Mouse (Mus musculus): ENCODE data around the gene 4632433K11Rik. TPM values are rescaled to one million over a fixed set of nuclear protein-coding genes. Genes with fewer than 3 reads are reported as not detected.

Gene 4632433K11Rik
- total and polyA plus RNA-seq, 3 experiments: not detected

DNA sequence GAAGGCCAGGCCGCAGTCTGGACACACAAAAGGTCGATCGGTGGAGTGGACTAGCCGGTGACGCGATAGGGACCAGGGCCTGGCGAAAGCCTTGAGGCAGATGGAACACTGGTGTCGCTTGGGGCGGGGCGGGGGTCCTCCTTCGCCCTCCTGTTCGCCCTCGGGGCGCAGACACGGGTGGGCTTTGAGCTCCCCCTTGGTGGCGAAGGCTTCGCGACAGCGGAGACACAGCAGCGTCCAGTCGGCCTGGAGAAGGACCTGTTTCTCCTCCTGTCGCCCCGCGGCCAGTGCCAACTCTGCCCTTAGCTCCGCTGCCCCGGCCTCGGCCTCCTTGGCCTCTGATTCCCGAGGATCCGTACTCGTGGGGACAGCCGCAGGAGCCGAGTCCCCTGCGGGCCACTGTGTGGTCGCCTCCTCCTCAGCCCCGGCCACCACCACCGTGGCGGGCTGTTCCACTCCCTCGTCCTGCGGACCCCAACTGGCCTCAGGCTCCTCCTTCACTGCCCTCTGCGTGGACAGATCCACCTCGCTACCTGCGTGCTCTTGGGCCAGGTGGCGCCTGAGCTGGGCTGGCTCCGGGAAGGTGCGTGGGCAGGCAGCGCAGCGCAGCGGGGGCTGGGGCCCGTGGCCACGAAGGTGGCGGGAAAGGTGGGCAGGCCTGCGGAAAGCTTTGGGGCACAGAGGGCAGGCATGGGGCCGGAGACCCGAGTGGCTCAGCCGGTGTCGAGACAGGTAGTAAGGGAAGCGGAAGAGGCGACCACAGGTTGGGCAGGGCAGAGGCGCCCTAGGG lies 39.7 kb upstream of the 4632433K11Rik start:
- Histone ChIP-seq H3K27ac (ENCODE audit: control insufficient read depth, low read depth, low read length) (no peak overlapping the region), H3K4me3 (ENCODE audit: control insufficient read depth in 1 of 2, insufficient read depth in 1 of 2, low read depth in 2 of 2, low read length in 2 of 2) (no peak overlapping the region), H3K9ac (ENCODE audit: control insufficient read depth, low read depth, low read length, poor library complexity, severe bottlenecking) (no peak overlapping the region), H3K4me1 (ENCODE audit: control insufficient read depth in 1 of 2, insufficient read depth in 2 of 2, low read length in 2 of 2) (no peaks in the 10 kb centered on the region; a peak in 1 of 4 replicates), H3K79me2 (ENCODE audit: control insufficient read depth, insufficient read depth, low read length, poor library complexity) (no peaks in the 10 kb centered on the region), H3K27me3 (ENCODE audit: control insufficient read depth in 1 of 2, insufficient read depth in 2 of 2, low read length in 2 of 2) (no peaks in the 10 kb centered on the region; a peak in 1 of 4 replicates), H3K9me3 (replicated peaks; ENCODE audit: insufficient read depth, low read length) (no peaks in the 10 kb centered on the region), H3K36me3 (ENCODE audit: control insufficient read depth in 1 of 2, insufficient read depth in 2 of 2, low read length in 2 of 2) (no peaks in the 10 kb centered on the region)
- DNase-seq (ENCODE audit: low read depth, low spot score): no peak
- TF ChIP-seq ZC3H11A (IDR thresholded peaks at IDR 0.05; ENCODE audit: low read depth, low read length) (no peak), RAD21 (IDR thresholded peaks at IDR 0.05; ENCODE audit: low read depth, low read length) (no peak), GATA1 (IDR thresholded peaks at IDR 0.05; ENCODE audit: low read depth, low read length) (no peak), MXI1 (IDR thresholded peaks at IDR 0.05; ENCODE audit: low read depth, low read length) (no peak), JUND (IDR thresholded peaks at IDR 0.05; ENCODE audit: low read depth, low read length) (no peak), TAL1 (IDR thresholded peaks at IDR 0.05; ENCODE audit: low read length) (no peak), SMC3 (IDR thresholded peaks at IDR 0.05; ENCODE audit: low read depth, low read length) (no peak), SIN3A (IDR thresholded peaks at IDR 0.05; ENCODE audit: low read length) (no peak), ZMIZ1 (IDR thresholded peaks at IDR 0.05; ENCODE audit: low read depth, low read length) (no peak), RCOR1 (IDR thresholded peaks at IDR 0.05; ENCODE audit: low read depth, low read length) (no peak), EP300 (IDR thresholded peaks at IDR 0.05; ENCODE audit: low read depth in 1 of 2, low read length in 2 of 2) (no peak), POLR2AphosphoS2 (IDR thresholded peaks at IDR 0.05; ENCODE audit: low read length) (no peak), UBTF (IDR thresholded peaks at IDR 0.05; ENCODE audit: borderline replicate concordance, insufficient read depth, low read depth, low read length) (no peak), TBP (IDR thresholded peaks at IDR 0.05; ENCODE audit: low read depth, low read length) (no peak), USF1 (IDR thresholded peaks at IDR 0.05; ENCODE audit: low read depth, low read length) (no peak), BHLHE40 (IDR thresholded peaks at IDR 0.05; ENCODE audit: borderline replicate concordance, low read depth, low read length) (no peak), NRF1 (IDR thresholded peaks at IDR 0.05; ENCODE audit: insufficient read depth, low read depth, low read length, poor library complexity, severe bottlenecking) (no peak), POLR2A (IDR thresholded peaks at IDR 0.05; ENCODE audit: control insufficient read depth in 1 of 2, insufficient read depth in 1 of 2, low read depth in 1 of 2, low read length in 2 of 2, poor library complexity in 1 of 2) (no peak), ELF1 (IDR thresholded peaks at IDR 0.05; ENCODE audit: low read depth, low read length) (no peak), E2F4 (IDR thresholded peaks at IDR 0.05; ENCODE audit: borderline replicate concordance, low read depth, low read length) (no peak)
